Mouse (Mus musculus) T-cell, adult 66 days (primary cell): ENCODE data around the gene Cramp1l. TPM values are rescaled to one million over a fixed set of nuclear protein-coding genes. Genes with fewer than 3 reads are reported as not detected.

Source experiments
- total RNA-seq, 2 experiments: library from RNA; stranded (reverse); gene quantifications; 3 replicates in 1 of 2; 4 replicates in 1 of 2; pipeline ENCODE4 v1.2.4; 2023

Gene Cramp1l
- total RNA-seq = 10 to 100 TPM; 35.4 to 46.2 TPM

DNA sequence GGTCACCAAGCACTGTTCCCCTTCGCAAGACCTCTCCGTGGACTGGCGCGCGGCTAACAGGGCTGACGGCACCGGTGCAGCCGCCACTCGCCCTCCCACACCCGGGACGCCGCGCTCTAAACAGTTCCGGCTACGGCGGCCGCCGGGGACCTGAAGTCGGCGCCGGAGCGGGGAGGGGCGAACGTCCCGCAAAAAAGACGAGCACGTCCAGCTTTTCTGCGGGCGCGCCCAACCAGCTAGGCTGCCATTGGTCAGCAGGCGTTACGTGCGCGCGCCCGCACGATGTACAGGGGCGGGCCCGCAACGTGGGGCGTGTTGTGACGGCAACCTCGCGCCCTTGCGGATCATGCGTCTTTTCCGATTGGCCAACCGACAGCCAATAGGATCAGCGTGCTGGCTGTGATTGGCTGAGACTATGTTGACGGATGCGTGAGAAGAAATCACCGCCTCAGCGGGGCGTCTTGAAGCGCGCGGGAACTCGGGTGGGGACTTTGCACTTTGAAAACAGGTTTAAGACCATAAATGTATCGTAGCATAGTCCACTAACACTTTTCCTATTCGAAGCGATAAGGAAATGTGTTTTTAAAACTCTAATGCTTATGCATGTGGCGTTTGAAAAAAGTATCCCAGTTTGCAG, at the start of gene Cramp1l, which contains the start of gene Ift140:
Cramp1l (minus strand) TSS at position 134 of the 637 bp plus-strand sequence.
Ift140 (plus strand) TSS at position 431 of the 637 bp plus-strand sequence.

DNA sequence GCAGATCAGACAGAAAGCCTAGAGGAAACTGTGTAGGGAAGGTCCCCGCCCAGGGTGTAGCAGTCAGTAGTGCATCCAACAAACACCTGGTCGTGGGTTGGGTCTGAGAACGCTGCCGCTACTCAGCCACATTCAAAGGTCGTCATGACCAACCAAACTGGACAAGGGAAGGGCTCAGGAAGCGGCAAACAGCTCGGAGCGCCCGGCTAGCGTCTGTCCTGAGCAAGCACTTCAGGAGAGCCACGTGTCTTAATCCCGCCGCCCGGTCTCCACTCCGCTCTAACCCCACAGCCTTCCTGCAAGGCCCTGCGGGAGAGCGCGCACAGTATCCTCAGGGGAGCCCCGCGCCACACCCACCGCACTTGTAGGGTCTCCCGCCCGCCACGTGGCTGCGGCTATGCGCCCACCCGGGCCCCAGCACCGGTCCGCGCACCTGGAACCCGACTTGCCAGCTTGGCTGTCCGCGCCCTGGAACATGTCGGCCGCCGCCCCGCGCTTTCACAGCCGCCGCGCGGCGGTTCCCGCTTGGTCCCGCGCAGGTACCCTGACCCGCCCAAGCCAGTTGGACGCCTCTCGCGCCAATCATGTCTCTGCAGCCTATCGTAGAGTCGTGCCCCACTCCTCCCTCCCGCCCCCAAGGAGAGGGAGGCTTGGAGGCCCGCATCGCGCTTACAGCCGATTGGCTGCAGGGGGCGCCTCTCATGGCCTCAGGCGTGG, 55.3 kb downstream of the Cramp1l start, which contains the start of gene Jpt2:
Jpt2 (minus strand) TSS at position 555 of the 717 bp plus-strand sequence.

DNA sequence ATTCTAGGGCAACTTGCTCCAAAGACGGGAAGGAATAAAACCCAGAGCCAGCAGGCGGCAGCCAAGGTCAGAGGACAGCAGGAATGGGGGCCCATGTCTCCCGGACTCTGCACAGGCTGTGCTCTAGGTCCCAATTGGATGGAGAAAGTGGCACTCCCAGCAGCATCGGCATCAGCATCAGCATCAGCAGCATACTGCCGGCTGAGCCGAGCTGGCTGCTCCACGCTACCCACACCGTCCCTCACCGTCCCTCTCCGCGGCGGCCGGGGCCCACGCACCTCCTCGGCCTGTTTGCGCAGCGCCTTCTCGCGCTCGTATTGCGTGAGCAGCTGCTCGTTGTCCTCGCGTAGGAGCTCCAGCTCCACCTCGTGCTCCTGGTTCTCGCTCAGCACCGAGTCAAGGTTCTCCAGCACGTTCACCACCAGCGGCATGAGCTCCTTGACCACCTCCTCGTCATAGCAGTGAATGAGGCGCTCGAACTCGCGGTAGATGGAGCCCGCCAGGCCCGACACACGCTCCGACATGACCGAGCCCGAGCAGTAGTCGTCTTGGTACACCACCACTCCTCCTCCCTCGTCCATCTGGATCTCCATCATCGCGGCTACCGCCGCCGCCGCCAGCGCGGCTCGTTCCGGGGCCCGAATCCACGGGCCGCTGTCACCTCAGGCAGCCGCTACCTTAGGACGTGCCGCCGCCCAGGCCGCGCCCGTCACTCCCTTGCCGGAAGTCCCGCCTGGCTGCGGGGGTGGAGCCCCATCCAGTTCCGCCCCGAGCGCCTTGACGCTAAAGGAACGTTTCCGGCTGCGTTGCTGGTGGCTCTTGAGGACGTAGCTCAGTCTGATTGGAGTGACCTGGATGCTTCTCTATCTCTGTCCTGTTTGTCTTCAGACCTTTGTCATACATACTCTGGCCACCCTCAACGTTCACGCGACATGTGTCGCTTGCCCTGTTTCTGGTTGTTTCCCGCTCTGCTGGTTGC, 79.0 kb downstream of the Cramp1l start, which contains the start of gene Mapk8ip3:
Mapk8ip3 (minus strand) TSS at position 719 of the 979 bp plus-strand sequence.

Other genes with a start within 250 kb of the Cramp1l start
- not detected for gene Meiob, start 211.5 kb downstream of the Cramp1l start, total RNA-seq
- 10 to 100 TPM; 27.1 to 30.0 TPM for gene Hagh, start 175.6 kb downstream of the Cramp1l start, total RNA-seq
- gene Fahd1, start 165.4 kb downstream of the Cramp1l start, total RNA-seq = 1 to 10 TPM; 1.6 to 2.0 TPM
- gene Igfals, start 149.8 kb downstream of the Cramp1l start, total RNA-seq = 1 to 10 TPM; 1.0 to 1.2 TPM
- gene Nubp2, start 129.4 kb downstream of the Cramp1l start, total RNA-seq = 10 to 100 TPM; 68.0 to 72.7 TPM
- gene Spsb3, start 129.1 kb downstream of the Cramp1l start, total RNA-seq = 10 to 100 TPM; 33.6 to 34.4 TPM
- gene Eme2, start 120.7 kb downstream of the Cramp1l start, total RNA-seq = 10 to 100 TPM; 64.6 to 66.7 TPM
- gene Mrps34, start 120.7 kb downstream of the Cramp1l start, total RNA-seq = 10 to 100 TPM; 38.9 to 45.1 TPM
- gene Nme3, start 119.3 kb downstream of the Cramp1l start, total RNA-seq = 10 to 100 TPM; 18.5 to 30.4 TPM
- 100 to 1,000 TPM; 222 to 255 TPM for gene Mapk8ip3, start 78.8 kb downstream of the Cramp1l start, total RNA-seq
- 10 to 100 TPM; 20.0 to 29.0 TPM for gene Jpt2, start 55.1 kb downstream of the Cramp1l start, total RNA-seq
- gene Ift140, start 297 bp upstream of the Cramp1l start, total RNA-seq = 10 to 100 TPM; 23.8 to 24.9 TPM
- gene Tmem204, start 67.8 kb upstream of the Cramp1l start, total RNA-seq = not detected
- 10 to 100 TPM; 39.2 to 46.6 TPM for gene Telo2, start 100.2 kb upstream of the Cramp1l start, total RNA-seq
- gene Ptx4, start 105.0 kb upstream of the Cramp1l start, total RNA-seq = not detected
- gene Clcn7, start 117.6 kb upstream of the Cramp1l start, total RNA-seq = 10 to 100 TPM; 44.0 to 44.4 TPM
- under 1 TPM in 1 of 2 experiments, not detected in 1; 0.47 TPM for gene Ccdc154, start 146.7 kb upstream of the Cramp1l start, total RNA-seq
- not detected for gene Gm38655, start 159.7 kb upstream of the Cramp1l start, total RNA-seq
- 10 to 100 TPM; 16.3 to 19.8 TPM for gene BC003965, start 168.8 kb upstream of the Cramp1l start, total RNA-seq
- 10 to 100 TPM; 82.5 to 91.6 TPM for gene Unkl, start 172.6 kb upstream of the Cramp1l start, total RNA-seq
- 10 to 100 TPM; 45.8 to 46.1 TPM for gene Gnptg, start 224.3 kb upstream of the Cramp1l start, total RNA-seq
- gene Tsr3, start 224.4 kb upstream of the Cramp1l start, total RNA-seq = 10 to 100 TPM; 27.9 to 28.7 TPM
- gene Baiap3, start 240.6 kb upstream of the Cramp1l start, total RNA-seq = 10 to 100 TPM; 29.4 TPM